Mouse (Mus musculus): ENCODE data around the gene Scgb1b10. TPM values are rescaled to one million over a fixed set of nuclear protein-coding genes. Genes with fewer than 3 reads are reported as not detected.
"Not testable (repeated sequence)": the region's sequence is repeated elsewhere in the genome, so short reads cannot be mapped to it uniquely, and the experiment has no call there.

Scgb1b10 gene
- polyA plus RNA-seq (2015; fragmentation: Nextera tagmentation; extraction: Ambion mirVana): not detected in 2 replicates

GRCm38 (mm10) chr7:32100553-32100952 is at the start of gene Scgb1b10:
Scgb1b10 (plus strand) TSS chr7:32100853.
- not testable (repeated sequence) for ATAC-seq (ENCODE audit: low read depth); H3K27ac ChIP-seq (ENCODE audit: low read length); H3K4me1 ChIP-seq (ENCODE audit: control insufficient read depth, low read depth, low read length); H3K27me3 ChIP-seq (ENCODE audit: control insufficient read depth, insufficient read depth, low read depth, low read length); H3K4me3 ChIP-seq (ENCODE audit: low read depth, low read length); H3K9ac ChIP-seq (ENCODE audit: low read depth, low read length); H3K36me3 ChIP-seq (ENCODE audit: control insufficient read depth, insufficient read depth); H3K9me3 ChIP-seq (replicated peaks; ENCODE audit: control insufficient read depth, low read length); H3K4me2 ChIP-seq (ENCODE audit: low read depth, low read length)

Other genes with a start within 250 kb of the Scgb1b10 start
- not detected in 2 replicates for gene Scgb2b11, start 110.3 kb downstream of the Scgb1b10 start, polyA plus RNA-seq (2015; fragmentation: Nextera tagmentation; extraction: Ambion mirVana)
- not detected in 2 replicates for gene Scgb1b11, start 122.0 kb downstream of the Scgb1b10 start, polyA plus RNA-seq (2015; fragmentation: Nextera tagmentation; extraction: Ambion mirVana)
- not detected in 2 replicates for gene Scgb2b12, start 226.4 kb downstream of the Scgb1b10 start, polyA plus RNA-seq (2015; fragmentation: Nextera tagmentation; extraction: Ambion mirVana)
- not detected in 2 replicates for gene Scgb1b12, start 233.3 kb downstream of the Scgb1b10 start, polyA plus RNA-seq (2015; fragmentation: Nextera tagmentation; extraction: Ambion mirVana)